Mouse (Mus musculus) layer of hippocampus, adult 8-10 months (tissue): ENCODE measurements around the gene Wfdc6a. TPM values are rescaled to one million over a fixed set of nuclear protein-coding genes. Genes with fewer than 3 reads are reported as not detected.

ENCODE experiments used
- DNase-seq, 2 experiments: peaks; one replicate each; pipeline ENCODE4 v3.0.0; 2022; ENCODE audit warnings: low spot score in 2 of 2
- total RNA-seq, 4 experiments: library from RNA; stranded (reverse); gene quantifications; 2 replicates each; pipeline ENCODE4 v1.2.4; 2022

Wfdc6a gene
- total RNA-seq, 4 experiments from 2014 or later, result not detected

DNA sequence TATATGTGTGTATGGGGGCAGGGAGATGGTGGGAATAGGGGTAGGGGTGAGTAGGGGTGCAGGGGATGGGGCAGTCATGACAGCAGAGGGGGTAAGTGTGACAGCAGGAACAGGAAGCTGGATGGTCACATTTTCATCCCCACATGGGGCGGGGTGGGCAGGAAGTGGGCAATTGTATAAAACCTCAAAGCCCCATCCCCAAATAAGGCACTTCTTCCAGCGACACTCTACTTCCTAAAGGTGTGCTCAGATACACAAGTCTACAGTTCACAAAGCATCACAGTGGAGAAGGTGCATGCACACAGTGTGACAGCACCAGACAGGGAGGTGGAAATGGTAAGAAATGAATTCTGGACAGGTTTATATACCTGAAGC lies 34.4 kb downstream of the Wfdc6a start:
- DNase-seq, result no peak

DNA sequence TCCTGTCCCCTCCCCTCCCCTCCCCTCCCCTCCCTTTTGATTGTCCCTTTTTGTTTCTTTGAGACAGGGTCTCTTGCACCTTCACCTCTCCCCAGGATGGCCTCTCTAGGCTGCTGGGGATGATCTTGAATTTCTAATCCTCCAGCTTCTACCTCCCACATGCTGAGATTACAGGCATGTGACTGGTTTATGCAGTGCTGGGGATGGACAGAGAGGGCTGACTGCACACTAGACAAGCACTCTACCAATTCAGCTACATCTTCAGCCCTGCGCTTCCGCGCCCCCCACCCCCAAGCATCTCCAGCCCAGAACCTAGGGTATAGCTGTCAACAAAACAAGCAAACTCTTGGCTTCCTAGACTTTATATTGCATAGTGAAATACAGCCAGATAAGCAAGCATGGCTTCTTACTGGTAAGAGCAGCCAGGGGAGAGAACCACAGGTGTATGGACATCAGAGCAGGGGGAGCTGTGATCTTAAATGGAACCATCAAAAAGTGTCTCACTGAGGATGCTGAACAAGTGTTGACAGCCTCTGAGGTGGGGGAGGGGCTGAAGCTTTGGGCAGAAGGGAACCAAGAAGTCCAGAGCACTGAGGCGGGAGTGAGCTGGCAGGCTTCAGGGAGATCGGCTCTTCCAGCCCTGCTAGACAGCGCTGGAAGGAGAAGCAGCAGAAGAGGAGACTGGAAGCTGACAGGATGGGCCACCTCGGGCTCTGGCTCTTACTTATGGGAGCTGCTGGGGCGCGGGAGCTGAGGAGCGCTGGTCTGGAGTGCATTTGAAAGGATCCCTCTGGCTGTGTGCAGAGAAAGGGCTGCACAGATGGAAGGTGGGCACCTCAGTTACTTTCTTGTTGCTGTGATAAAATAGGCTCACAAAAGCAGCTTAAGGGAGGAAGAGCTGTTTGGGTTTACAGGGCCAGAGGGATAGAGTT lies 35.0 kb downstream of the Wfdc6a start:
- DNase-seq, result peak; percentile 30 to 33

DNA sequence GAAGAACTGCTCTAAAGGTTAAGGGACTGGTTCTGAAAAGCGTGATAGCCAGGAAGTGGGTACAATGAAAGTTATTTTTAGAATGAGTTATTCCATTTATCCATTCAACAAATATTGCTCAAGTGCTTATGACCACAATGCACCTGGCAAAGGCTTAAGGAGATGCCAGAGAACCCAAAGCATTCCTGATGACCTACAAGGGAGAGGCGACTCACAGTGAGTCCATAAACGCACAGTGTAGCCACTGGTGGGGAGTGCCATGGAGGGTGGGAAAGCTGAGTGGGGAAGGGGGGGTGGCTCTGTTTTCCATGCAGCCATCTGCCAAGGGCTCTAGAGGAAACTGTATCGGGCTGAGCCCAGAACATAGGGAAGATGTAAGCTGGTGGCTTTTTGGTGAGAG lies 35.9 kb downstream of the Wfdc6a start:
- no peak for DNase-seq

DNA sequence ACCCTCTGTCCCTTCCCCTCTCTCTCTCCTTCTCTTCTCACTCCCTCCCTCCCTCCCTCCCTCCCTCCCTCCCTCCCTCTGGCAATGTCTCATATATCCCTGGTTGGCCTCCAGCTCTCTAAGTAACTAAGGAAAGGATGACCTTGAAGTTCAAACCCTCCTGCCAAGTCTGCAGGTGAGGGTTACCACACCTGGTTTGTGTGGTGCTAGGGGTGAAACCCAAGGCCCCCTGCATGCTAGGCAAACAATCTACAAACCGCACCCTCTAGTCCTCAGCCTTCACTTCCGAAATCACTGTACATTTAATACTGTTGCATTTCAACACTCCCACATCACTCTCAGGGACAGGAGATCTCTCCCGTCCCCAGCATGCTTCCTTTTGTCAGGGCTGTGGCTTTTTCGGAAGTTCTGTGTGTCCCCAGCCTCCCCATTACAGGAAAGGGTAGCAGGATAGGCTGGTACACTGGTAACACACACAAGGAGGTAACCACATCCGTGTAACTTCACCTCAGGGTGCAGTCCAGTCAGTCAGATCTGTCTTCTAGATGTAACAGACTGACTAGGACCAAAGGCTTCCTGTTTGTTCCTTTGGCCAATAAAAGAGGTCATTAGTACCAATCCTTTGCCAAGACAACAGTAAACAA lies 40.7 kb downstream of the Wfdc6a start:
- DNase-seq, result no peak

DNA sequence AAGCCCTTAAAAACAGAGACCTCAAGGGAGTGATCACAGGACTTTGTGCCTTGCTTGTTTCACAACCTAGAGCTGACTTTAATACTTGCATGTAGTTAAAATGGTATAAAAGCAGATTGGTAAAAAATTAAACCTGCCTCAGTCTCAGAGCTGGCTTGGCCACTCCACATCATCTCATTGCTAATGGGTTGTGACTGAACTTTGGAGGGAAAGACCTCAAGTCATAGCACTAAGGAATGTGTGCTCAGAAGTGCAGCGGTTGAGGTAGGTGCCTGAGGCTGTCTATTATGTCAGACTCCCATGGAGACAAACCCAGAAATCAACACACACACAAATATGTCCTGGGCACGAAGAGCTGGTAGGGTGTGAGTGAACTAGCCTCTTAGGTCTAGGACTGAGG lies 41.5 kb downstream of the Wfdc6a start:
- no peak for DNase-seq

DNA sequence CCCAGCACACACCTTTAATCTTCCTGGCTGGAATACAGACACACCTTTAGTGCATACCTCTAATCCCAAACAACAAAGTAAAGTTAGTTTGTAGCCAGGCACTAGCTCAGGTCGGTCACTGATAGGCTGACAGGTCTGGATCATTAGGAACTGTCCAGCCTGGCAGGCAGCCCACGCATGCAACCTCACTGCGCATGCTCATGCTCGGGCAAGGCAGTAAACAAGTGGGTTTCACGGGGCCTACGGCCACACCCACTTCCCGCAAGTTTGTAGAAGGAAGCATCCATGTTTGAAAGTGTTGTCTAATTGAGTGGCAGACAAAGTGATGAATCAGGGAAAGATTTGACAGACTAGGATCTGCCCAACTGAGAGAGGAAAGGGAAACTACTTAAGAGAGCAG lies 42.6 kb downstream of the Wfdc6a start:
- DNase-seq, result no peak

DNA sequence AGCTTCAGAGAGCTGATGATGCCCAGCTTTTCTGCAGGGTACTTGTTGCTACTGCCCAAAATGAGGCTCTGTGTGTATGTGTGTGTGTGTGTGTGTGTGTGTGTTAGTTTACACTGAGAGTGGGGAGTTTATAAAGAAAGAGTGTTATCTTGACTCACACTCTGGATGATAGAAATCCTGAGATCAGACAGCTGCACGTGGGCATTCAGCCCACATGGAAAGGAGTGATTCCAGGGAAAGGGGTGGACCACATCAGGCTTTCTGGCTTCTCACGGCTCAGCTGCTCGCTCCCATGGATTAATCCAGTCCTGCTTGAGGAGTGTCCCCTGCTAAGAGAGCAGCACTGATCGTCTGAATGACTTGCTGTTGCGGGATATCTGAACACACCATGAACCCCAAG lies 43.1 kb downstream of the Wfdc6a start:
- DNase-seq, result peak; percentile 53 to 55

DNA sequence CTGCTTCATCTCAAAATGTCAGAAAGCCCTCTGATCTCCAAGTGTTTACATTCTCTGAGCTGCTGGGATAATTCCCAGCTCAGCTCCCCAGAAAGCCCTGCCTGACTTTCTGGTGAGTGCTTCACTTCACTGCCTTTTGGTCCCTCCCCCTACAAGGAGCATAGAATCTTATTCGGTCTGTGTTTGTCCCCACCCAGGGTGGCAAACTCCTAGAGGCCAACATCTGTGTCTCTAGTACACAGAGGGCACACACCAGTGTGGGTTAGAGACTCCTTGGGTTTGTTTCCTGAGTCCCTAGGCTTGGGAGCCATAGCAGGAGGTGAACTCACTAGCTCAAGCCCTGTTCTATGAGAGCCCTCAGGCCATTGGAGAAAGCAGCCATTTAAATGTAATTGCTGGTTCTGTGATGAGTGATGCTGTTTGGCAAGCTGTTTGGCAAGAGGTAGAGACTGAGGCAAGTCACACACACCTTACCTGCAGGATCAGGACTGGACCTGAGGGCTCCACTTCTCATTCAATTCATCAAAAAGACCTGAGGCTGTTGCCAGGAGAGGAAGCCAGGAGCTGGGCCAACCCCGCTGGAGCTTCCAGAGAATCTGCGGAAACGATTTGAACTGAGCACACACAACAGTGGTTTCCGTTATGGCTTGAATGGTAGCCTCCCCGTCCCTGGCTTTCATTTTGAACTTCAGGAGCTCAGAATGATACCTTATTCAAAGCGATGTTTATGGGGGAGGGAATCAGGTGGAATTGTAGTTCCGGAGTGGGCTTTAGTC lies 44.4 kb downstream of the Wfdc6a start:
- no peak for DNase-seq

DNA sequence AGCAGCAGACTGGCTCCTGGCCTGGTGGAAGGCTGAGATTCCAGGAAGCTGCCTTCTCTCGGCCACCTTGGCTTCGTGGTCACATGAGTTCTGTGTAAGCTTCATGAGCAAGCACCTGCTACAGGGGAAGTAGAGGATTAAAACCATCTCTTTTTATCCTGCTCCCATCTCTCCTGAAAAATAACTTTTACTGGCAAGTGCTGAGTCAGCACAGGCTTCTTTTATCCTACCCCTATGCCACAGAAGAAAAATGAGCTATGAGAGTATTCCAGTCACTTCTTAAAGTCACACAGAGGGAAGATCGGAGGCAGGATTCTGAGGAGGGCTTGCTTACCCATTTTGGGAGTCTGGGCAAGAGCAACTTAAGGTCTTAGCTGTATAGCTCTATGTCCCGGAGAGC lies 48.2 kb downstream of the Wfdc6a start:
- no peak for DNase-seq

DNA sequence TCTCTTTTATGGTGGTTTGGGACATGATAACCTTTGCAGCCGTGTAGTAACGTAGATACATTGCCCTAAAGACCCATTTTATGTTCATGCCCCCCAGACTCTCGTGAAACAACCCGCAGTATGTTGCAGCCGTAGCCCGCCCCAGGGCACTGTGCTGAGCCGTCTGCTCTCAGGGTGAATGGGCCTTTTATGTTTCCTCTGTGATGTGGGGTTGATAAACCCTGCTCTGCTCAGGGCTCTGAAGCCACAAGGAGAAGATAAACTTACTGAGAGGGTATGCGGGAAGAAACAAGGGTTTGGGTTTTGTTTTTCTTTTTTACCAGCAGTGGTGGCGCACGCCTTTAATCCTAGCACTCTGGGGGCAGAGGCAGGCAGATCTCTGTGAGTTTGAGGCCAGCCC lies 50.9 kb downstream of the Wfdc6a start:
- no peak for DNase-seq

DNA sequence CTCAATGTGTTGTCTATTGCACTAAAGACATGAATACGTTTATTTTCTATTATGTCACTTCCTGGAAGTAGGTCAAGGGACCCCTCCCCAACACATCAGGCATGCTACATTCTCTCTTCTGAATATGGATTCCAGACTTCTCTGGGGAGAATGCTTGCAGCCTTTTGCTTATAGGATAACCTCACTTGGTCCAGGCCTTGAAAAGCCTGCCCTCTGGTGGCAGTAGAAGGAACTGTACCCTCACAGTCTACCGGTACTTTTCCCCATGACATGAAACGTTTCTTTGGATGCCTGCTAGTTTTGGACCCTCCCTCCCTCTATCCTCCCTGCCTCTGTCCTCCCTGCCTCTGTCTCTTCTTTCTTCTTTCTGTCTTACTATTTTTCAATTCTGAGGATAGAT lies 54.1 kb downstream of the Wfdc6a start:
- DNase-seq, result peak; percentile 51 to 77

Other genes with a start within 250 kb of the Wfdc6a start
- 1 to 10 TPM in 3 of 4 experiments, not detected in 1; 1.2 to 1.5 (median 1.2) TPM for gene Slpi, start 196.4 kb downstream of the Wfdc6a start, total RNA-seq
- under 1 TPM; 0.34 to 0.67 (median 0.42) TPM for gene Rbpjl, start 182.3 kb downstream of the Wfdc6a start, total RNA-seq
- gene Matn4, start 180.3 kb downstream of the Wfdc6a start, total RNA-seq, result 10 to 100 TPM; 11.1 to 12.6 (median 11.9) TPM
- gene Sdc4, start 141.6 kb downstream of the Wfdc6a start, total RNA-seq, result 100 to 1,000 TPM; 109 to 165 (median 131) TPM
- 10 to 100 TPM; 40.4 to 45.8 (median 44.8) TPM for gene Sys1, start 128.5 kb downstream of the Wfdc6a start, total RNA-seq
- gene Gm20458, start 124.5 kb downstream of the Wfdc6a start, total RNA-seq, result 10 to 100 TPM in 1 of 4 experiments, 1 to 10 TPM in 2, not detected in 1; 8.4 to 15.8 (median 9.9) TPM
- not detected for gene Trp53tg5, start 111.7 kb downstream of the Wfdc6a start, total RNA-seq
- 100 to 1,000 TPM; 109 to 163 (median 138) TPM for gene Dbndd2, start 99.3 kb downstream of the Wfdc6a start, total RNA-seq
- 10 to 100 TPM; 75.4 to 90.5 (median 81.6) TPM for gene Pigt, start 87.9 kb downstream of the Wfdc6a start, total RNA-seq
- 1 to 10 TPM in 1 of 4 experiments, under 1 TPM in 3; 0.55 to 1.1 (median 0.84) TPM for gene Wfdc2, start 23.0 kb downstream of the Wfdc6a start, total RNA-seq
- gene Spint3, start 12.0 kb downstream of the Wfdc6a start, total RNA-seq, result not detected
- gene Eppin, start 8.1 kb upstream of the Wfdc6a start, total RNA-seq, result not detected
- not detected for gene Wfdc6b, start 28.1 kb upstream of the Wfdc6a start, total RNA-seq
- gene Wfdc8, start 28.2 kb upstream of the Wfdc6a start, total RNA-seq, result not detected
- gene Wfdc16, start 53.3 kb upstream of the Wfdc6a start, total RNA-seq, result not detected
- not detected for gene Wfdc10, start 70.6 kb upstream of the Wfdc6a start, total RNA-seq
- gene Wfdc9, start 71.1 kb upstream of the Wfdc6a start, total RNA-seq, result not detected
- not detected for gene Wfdc11, start 88.6 kb upstream of the Wfdc6a start, total RNA-seq
- gene Wfdc13, start 99.7 kb upstream of the Wfdc6a start, total RNA-seq, result not detected
- not detected for gene Spint4, start 113.1 kb upstream of the Wfdc6a start, total RNA-seq
- gene Spint5, start 129.9 kb upstream of the Wfdc6a start, total RNA-seq, result not detected
- gene Wfdc3, start 160.5 kb upstream of the Wfdc6a start, total RNA-seq, result 1 to 10 TPM in 3 of 4 experiments, under 1 TPM in 1; 0.99 to 2.4 (median 1.8) TPM
- gene Dnttip1, start 160.5 kb upstream of the Wfdc6a start, total RNA-seq, result 10 to 100 TPM; 32.6 to 36.7 (median 35.3) TPM
- under 1 TPM in 3 of 4 experiments, not detected in 1; 0.33 to 0.81 (median 0.48) TPM for gene Ube2c, start 184.5 kb upstream of the Wfdc6a start, total RNA-seq
- 1 to 10 TPM in 1 of 4 experiments, not detected in 3; 1.4 TPM for gene Tnnc2, start 194.5 kb upstream of the Wfdc6a start, total RNA-seq
- gene Snx21, start 200.4 kb upstream of the Wfdc6a start, total RNA-seq, result 10 to 100 TPM; 33.0 to 44.9 (median 39.9) TPM
- gene Acot8, start 219.4 kb upstream of the Wfdc6a start, total RNA-seq, result 10 to 100 TPM; 25.1 to 34.0 (median 27.7) TPM
- gene Zswim3, start 219.7 kb upstream of the Wfdc6a start, total RNA-seq, result 10 to 100 TPM in 1 of 4 experiments, 1 to 10 TPM in 3; 8.3 to 10.2 (median 9.5) TPM
- 10 to 100 TPM; 22.2 to 25.1 (median 22.9) TPM for gene Zswim1, start 237.2 kb upstream of the Wfdc6a start, total RNA-seq
- 1 to 10 TPM in 1 of 4 experiments, under 1 TPM in 1, not detected in 2; 0.54 to 1.3 TPM for gene Spata25, start 243.1 kb upstream of the Wfdc6a start, total RNA-seq
- gene Ctsa, start 247.4 kb upstream of the Wfdc6a start, total RNA-seq, result 100 to 1,000 TPM in 3 of 4 experiments, 10 to 100 TPM in 1; 96.9 to 242 (median 147) TPM
- gene Neurl2, start 248.0 kb upstream of the Wfdc6a start, total RNA-seq, result 1 to 10 TPM; 1.6 to 4.9 (median 3.6) TPM